Mouse (Mus musculus) lung, embryonic 16.5 days (tissue): Measurements from ENCODE around the gene Fkbp9. TPM values are rescaled to one million over a fixed set of nuclear protein-coding genes. Genes with fewer than 3 reads are reported as not detected.

Experiments
- ATAC-seq: fragments of 200-750 bp; cut with Nextera tagmentation; 2 replicates; pipeline ENCODE4 v1.8.0; 2017; ENCODE audit warnings: low read depth, mild to moderate bottlenecking, moderate library complexity
- H3K27ac ChIP-seq: fragments of 300-500 bp; sonication (generic); 2 replicates; pipeline ENCODE4 v1.5.1; 2014; ENCODE audit warnings: mild to moderate bottlenecking, control low read depth, low read length
- H3K27me3 ChIP-seq: fragments of 300-500 bp; sonication (generic); 2 replicates; pipeline ENCODE4 v1.6.1; 2014; ENCODE audit warnings: low read depth, low read length, mixed read lengths; ENCODE audit not compliant: control insufficient read depth, insufficient read depth
- H3K36me3 ChIP-seq: fragments of 300-500 bp; sonication (generic); 2 replicates; pipeline ENCODE4 v1.6.1; 2014; ENCODE audit warnings: low read length; ENCODE audit not compliant: control insufficient read depth, insufficient read depth
- H3K4me1 ChIP-seq: fragments of 300-500 bp; sonication (generic); replicated peaks from 2 replicates; pipeline ENCODE4 v1.6.1; 2014; ENCODE audit warnings: low read length, mixed read lengths; ENCODE audit not compliant: control insufficient read depth, insufficient read depth
- H3K4me2 ChIP-seq: fragments of 300-500 bp; sonication (generic); 2 replicates; pipeline ENCODE4 v1.6.1; 2014; ENCODE audit warnings: low read depth, low read length, control low read depth
- H3K4me3 ChIP-seq: fragments of 300-500 bp; sonication (generic); 2 replicates; pipeline ENCODE4 v1.5.1; 2014; ENCODE audit warnings: mild to moderate bottlenecking, low read length, control low read depth
- H3K9ac ChIP-seq: fragments of 300-500 bp; sonication (generic); 2 replicates; pipeline ENCODE4 v1.6.1; 2014; ENCODE audit warnings: low read length, control low read depth
- H3K9me3 ChIP-seq: fragments of 300-500 bp; sonication (generic); 2 replicates; pipeline ENCODE4 v1.6.1; 2016; ENCODE audit warnings: low read length; ENCODE audit not compliant: control insufficient read depth
- WGBS: fragments of 180-500 bp; shearing (Covaris S2); extraction: QIAGEN DNeasy Blood & Tissue Kit; methylation state at CpG from one replicate; pipeline ENCODE4 v1.1.7; 2014; 5-methylcytosine and 5-hydroxymethylcytosine counted together
- polyA plus RNA-seq: library from polyadenylated mRNA; unstranded; fragments of >200 nt; fragmentation: Nextera tagmentation; extraction: Ambion mirVana; gene quantifications from 2 replicates; pipeline ENCODE4 v1.2.1, GENCODE M21; 2015

The Fkbp9 gene
- polyA plus RNA-seq, 1 experiment from 2014 or later, result 184 TPM

GRCm38 (mm10) chr6:56917578-56918368 is 85.9 kb downstream of the Fkbp9 start:
- Histone ChIP-seq H3K27me3 (no peaks in the 10 kb centered on the region), H3K9me3 (peaks cover 4% of the 10 kb centered on the region; the same call in 1 of the 2 replicates), H3K4me1 (peaks cover 14% of the 10 kb centered on the region), H3K36me3 (no peaks in the 10 kb centered on the region), H3K4me3 (no peak overlapping the region), H3K27ac (0 out of 2 replicates have a peak overlapping the region, but pooled peaks have one; percentile 13), H3K9ac (0 out of 2 replicates have a peak overlapping the region, but pooled peaks have one; percentile 15), H3K4me2 (no peak overlapping the region)
- WGBS, result 39% methylated on average over 12 of the region's 12 CpGs
- ATAC-seq, result peak; percentile 53

GRCm38 (mm10) chr6:56919330-56920044 is 87.6 kb downstream of the Fkbp9 start:
- H3K36me3 ChIP-seq, result no peaks in the 10 kb centered on the region
- H3K9me3 ChIP-seq, result peaks cover 2% of the 10 kb centered on the region; the same call in 1 of the 2 replicates
- H3K4me2 ChIP-seq, result no peak overlapping the region
- H3K9ac ChIP-seq, result no peak overlapping the region
- WGBS, result 72% methylated on average over 7 of the region's 7 CpGs
- H3K4me3 ChIP-seq, result no peak overlapping the region
- ATAC-seq, result no peak
- H3K27me3 ChIP-seq, result no peaks in the 10 kb centered on the region
- peaks cover 14% of the 10 kb centered on the region for H3K4me1 ChIP-seq
- H3K27ac ChIP-seq, result no peak overlapping the region

GRCm38 (mm10) chr6:56920222-56921092 is 88.6 kb downstream of the Fkbp9 start:
- Histone ChIP-seq H3K27ac (no peak overlapping the region), H3K9me3 (no peaks in the 10 kb centered on the region), H3K4me2 (no peak overlapping the region), H3K4me3 (no peak overlapping the region), H3K4me1 (peaks cover 16% of the 10 kb centered on the region), H3K36me3 (no peaks in the 10 kb centered on the region), H3K27me3 (no peaks in the 10 kb centered on the region), H3K9ac (no peak overlapping the region)
- no peak for ATAC-seq
- 50% methylated on average over 12 of the region's 12 CpGs for WGBS

DNA sequence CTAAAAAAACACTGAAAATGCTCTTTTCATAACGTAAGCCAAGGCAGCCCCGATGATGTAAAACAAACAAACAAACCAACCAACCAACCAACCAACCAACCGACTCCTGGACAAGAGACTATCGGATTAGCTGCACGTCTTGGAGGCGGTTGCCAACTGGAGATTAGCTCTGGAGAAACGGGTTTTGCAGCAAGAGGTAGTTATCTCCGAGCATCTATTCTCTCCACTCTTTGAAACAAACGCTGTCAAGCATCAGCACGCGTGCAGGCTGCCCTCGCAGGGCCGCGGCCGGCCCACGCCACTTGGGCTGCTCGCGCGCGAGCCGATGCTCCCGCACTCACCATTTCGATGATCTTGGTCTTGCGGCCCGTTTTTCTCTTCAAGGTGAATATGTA is 91.5 kb downstream of the Fkbp9 start:
- peak overlapping the region; percentile 87 for H3K4me3 ChIP-seq
- no peaks in the 10 kb centered on the region for H3K9me3 ChIP-seq
- WGBS, result under 1% methylated on average over 25 of the region's 25 CpGs
- H3K27ac ChIP-seq, result peak overlapping the region; percentile 70
- no peak for ATAC-seq
- no peaks in the 10 kb centered on the region for H3K27me3 ChIP-seq
- peaks cover 5% of the 10 kb centered on the region; the same call in 1 of the 2 replicates for H3K4me1 ChIP-seq
- H3K4me2 ChIP-seq, result peak overlapping the region; percentile 68
- peak overlapping the region; percentile 83 for H3K9ac ChIP-seq
- no peaks in the 10 kb centered on the region for H3K36me3 ChIP-seq

DNA sequence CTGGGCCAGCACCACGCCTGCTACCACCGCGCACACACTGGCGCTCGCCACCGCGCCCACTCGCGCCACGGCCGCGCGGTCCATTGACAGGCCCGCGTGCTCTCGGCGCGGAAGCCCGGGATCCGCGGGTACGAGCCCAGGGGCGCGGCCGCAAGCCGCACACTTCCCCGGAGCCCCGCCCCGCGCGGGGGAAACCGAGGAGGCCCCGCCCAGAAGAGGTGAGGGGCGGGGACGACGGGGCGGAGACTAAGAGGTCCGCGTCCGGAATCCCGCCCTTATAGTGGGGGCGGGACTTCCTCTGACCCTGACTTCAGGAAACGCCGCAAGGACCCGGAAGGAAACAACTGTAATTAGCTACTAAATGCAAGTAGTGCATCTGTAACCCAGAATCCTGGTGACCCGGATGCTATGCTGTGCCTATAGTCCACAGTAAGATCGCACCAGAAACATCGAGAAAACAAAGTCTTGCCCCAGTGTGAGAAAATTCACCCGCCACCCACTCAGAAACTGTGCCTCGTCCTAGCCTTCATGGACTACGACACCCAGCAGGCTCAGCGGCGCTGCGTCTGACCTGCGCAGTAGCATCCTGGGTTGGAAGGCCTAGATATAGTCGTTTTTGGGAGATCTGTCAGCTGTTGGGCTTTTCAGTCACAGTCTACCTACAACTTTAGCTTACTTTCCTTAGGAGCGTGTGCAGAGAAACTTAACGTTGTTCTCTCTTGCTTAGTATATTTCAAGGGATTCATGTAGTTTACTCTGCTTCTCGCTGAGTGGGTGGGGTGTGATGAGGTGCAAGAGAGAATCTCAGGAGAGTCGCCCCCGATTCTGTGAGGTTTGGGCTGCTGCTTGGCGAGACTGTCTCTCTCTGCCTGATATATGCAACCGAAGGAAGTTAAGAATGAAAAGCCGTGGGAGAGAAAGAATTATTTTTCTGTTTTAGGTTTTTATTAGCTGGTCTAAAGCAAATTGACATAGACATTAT is 92.2 kb downstream of the Fkbp9 start, which contains the start of the genes Nt5c3 and Vmn1r4:
TSS of gene Nt5c3 (minus strand) at position 207 of the 982 bp plus-strand sequence.
TSS of gene Vmn1r4 (plus strand) at position 290 of the 982 bp plus-strand sequence.
- Histone ChIP-seq H3K4me2 (peak within 1 kb of the TSS; percentile 68), H3K9ac (peak within 1 kb of the TSS; percentile 83), H3K4me1 (peaks cover 5% of the 10 kb centered on the region; the same call in 1 of the 2 replicates), H3K27ac (peak within 1 kb of the TSS; percentile 92), H3K9me3 (no peaks in the 10 kb centered on the region), H3K36me3 (no peaks in the 10 kb centered on the region), H3K27me3 (no peaks in the 10 kb centered on the region), H3K4me3 (peak within 1 kb of the TSS; percentile 87)
- peak; percentile 98 for ATAC-seq
- 2% methylated on average over 64 of the region's 64 CpGs for WGBS

Other genes with a start within 250 kb of the Fkbp9 start
- gene Lsm5, start 127.3 kb upstream of the Fkbp9 start, polyA plus RNA-seq, result 114 and 133 TPM in 2 replicates
- 10.9 and 11.2 TPM in 2 replicates for gene Avl9, start 117.2 kb upstream of the Fkbp9 start, polyA plus RNA-seq
- 27.8 and 28.3 TPM in 2 replicates for gene Kbtbd2, start 34.2 kb upstream of the Fkbp9 start, polyA plus RNA-seq
- 59.0 and 59.2 TPM in 2 replicates for gene Nt5c3, start 91.9 kb downstream of the Fkbp9 start, polyA plus RNA-seq
- 0.16 and 0.19 TPM in 2 replicates for gene Vmn1r4, start 92.0 kb downstream of the Fkbp9 start, polyA plus RNA-seq
- not detected in 2 replicates for gene Vmn1r5, start 138.2 kb downstream of the Fkbp9 start, polyA plus RNA-seq
- not detected in 2 replicates for gene Vmn1r6, start 165.2 kb downstream of the Fkbp9 start, polyA plus RNA-seq
- not detected in 2 replicates for gene Vmn1r7, start 193.3 kb downstream of the Fkbp9 start, polyA plus RNA-seq
- not detected in 2 replicates for gene Vmn1r8, start 200.2 kb downstream of the Fkbp9 start, polyA plus RNA-seq
- gene Vmn1r9, start 234.7 kb downstream of the Fkbp9 start, polyA plus RNA-seq, result not detected in 2 replicates